Mouse (Mus musculus) erythroblast, embryonic 14.5 days (primary cell): ENCODE measurements around the gene Tcp11l2.

Experiments used
- GATA1 ChIP-seq: IDR thresholded peaks from 2 replicates; pipeline ENCODE4 v1.6.1; 2012; ENCODE audit warnings: low read length, inconsistent platforms, mixed read lengths
- TAL1 ChIP-seq: IDR thresholded peaks from 3 replicates; pipeline ENCODE4 v1.6.1; 2012; ENCODE audit warnings: low read length, inconsistent platforms, mixed read lengths

DNA sequence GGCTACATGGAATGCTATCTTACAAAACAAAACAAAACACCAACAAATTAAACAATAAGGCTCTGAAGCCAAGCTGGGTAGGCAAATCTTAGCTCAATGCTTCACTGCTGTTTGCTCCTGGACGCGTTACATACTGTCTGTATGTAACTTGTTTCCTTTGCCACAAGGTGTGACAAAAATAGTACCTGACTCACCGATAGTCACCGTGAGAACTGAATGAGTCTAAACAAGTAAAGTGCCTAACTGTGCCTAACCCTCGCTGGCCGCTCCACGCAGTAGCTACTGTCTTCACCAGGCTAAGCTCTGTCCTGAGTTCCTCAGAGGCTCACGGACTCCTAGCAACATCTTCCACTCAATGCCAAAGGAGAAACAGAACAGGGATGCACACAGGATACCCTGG, 46.0 kb upstream of the Tcp11l2 start:
- TF ChIP-seq TAL1 (no peak), GATA1 (no peak)
